Mouse (Mus musculus): ENCODE results near the gene Tmem240. TPM values are rescaled to one million over a fixed set of nuclear protein-coding genes. Genes with fewer than 3 reads are reported as not detected.
"Not testable (repeated sequence)": the region's sequence is repeated elsewhere in the genome, so short reads cannot be mapped to it uniquely, and the experiment has no call there.

Tmem240 gene
- 62.9 and 63.6 TPM in 2 replicates for polyA plus RNA-seq (2012; rRNA removed)

DNA sequence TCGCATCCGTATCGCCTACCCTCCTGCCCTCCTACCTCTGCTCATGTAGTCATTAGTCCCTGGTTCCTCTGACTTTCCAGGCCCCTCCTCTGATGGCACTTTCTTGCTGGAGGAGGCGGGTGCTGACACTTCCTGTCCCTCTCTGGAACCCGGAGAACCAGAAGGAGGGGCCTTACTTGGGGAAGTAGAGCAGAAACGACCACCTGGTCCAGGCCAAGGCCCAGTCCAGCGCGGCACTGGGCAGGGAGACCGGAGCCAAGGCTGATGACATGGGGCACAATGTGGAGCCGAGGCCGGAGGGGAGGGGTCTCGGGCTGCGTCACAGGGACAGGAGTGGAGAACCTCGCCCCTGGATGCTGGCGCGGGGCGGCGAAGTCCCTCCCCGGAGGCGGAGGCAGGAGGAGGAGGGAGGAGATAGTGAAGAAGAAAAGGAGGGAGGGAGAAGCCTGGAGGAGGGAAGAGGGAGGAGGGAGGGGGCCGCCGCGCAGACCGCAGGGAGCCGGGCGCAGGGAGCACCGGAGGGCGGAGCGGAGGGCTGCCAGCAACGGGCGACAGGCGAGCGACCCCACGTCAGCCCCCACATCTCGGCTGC, at the start of gene Tmem240:
Gene Tmem240, plus strand, starts transcription at position 451 of the 592 bp plus-strand sequence.
- peak; percentile 84 to 87 for DNase-seq (ENCODE audit: extremely low spot score in 1 of 2, low spot score in 1 of 2)

DNA sequence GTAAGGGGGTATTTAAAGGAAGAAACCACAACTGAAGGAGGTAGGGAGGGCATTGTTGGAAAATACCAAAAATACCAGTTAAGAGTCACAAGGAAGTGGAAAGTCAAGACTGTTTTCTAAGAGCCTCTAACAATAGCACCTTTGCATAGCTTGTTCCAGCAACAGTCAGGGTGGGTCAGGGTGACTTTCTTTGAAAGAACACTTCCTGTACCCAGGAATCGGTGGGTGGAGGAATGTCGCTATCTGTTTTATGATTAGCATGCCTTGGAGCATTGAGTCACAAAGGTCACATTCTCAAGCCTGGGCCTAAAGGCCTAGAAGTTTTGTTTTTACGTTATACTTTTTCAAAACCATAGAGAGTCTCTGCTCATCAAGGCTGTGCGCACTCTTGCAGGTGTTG, 46.8 kb upstream of the Tmem240 start:
- not testable (repeated sequence) for DNase-seq (ENCODE audit: extremely low spot score in 1 of 2, low spot score in 1 of 2)

DNA sequence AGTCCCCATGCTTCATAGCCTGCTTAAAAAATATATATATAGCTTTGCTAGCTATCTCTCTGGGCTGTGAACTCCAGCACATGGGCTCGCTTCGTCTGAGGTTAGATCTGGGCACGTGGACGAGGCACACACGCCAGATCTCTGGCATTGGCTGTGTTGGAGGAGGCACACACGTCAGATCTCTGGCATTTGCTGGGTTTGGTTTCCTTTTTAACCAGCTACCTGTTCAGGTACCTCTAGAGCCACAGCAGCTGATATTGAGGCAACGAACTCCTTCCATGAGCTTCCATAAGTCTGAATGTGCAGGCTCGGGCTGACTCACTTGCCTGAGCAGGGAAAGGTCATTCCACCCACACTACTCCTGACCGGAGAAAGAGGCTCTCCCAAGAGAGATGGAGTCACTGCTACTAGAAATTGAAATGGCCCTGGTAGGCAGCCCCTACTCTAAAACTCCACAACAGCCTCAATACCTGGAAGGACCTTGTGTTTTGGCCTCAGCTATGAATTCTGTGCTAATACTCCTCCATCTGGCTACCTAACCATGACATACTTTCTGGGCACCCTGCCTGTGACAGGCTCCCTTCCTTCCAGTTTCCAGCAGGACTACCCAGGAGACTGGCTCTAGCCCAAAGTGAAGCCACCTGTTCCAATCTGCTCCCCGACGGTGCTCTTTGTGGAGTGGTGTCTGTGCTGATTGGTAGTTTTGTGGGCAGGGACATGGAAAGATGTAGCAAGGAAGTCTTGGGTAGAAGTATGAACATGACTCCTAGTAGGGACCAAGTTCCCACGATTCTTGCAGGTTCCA, 43.8 kb upstream of the Tmem240 start:
- no peak for DNase-seq (ENCODE audit: extremely low spot score in 1 of 2, low spot score in 1 of 2)

DNA sequence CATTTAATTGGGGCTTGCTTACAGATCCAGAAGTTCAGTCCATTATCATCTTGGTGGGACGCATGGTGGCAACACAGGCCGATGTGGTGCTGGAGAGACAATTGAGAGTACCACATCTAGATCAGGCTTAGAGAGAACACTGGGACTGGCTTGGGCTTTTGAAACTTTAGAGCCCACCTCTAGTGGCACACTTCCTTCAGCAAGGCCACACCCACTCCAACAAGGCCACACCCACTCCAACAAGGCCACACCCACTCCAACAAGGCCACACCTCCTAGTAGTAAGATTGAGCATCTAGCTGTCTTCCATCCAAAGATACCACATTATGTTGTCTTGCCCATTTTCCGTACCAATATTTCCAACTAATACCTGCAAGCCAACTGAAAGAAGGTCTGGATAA, 42.2 kb upstream of the Tmem240 start:
- no peak for DNase-seq (ENCODE audit: extremely low spot score in 1 of 2, low spot score in 1 of 2)

DNA sequence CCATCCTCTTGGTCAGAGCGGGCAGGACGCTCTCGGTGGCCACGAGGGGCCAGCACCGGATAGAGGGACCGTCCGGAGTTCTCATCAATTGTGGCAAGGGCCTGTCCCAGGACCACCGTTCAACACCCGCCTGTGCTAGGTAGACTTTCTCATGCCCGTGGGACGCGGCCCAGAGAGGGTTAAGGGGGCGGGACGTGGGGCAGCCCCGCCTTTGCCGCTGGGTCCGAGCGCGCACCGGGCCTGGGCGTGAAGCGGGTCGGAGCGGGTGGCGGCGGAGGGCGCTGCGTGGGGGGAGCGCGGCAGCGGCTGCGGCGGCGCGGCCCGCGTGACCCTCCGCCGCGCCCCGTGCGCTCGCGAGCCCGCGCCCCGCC, 40.5 kb upstream of the Tmem240 start, which contains the start of gene Fndc10:
Gene Fndc10, plus strand, starts transcription at position 232 of the 371 bp plus-strand sequence.
- DNase-seq (ENCODE audit: extremely low spot score in 1 of 2, low spot score in 1 of 2): peak in 1 of 2 experiments; percentile 76

- peak; percentile 57 to 83 for DNase-seq (ENCODE audit: extremely low spot score in 1 of 2, low spot score in 1 of 2)
Measured at GRCm38 (mm10) chr4:155694482-155695401, 39.9 kb upstream of the Tmem240 start.

- no peak for DNase-seq (ENCODE audit: extremely low spot score in 1 of 2, low spot score in 1 of 2)
Measured at GRCm38 (mm10) chr4:155695531-155696062, 39.0 kb upstream of the Tmem240 start.

DNA sequence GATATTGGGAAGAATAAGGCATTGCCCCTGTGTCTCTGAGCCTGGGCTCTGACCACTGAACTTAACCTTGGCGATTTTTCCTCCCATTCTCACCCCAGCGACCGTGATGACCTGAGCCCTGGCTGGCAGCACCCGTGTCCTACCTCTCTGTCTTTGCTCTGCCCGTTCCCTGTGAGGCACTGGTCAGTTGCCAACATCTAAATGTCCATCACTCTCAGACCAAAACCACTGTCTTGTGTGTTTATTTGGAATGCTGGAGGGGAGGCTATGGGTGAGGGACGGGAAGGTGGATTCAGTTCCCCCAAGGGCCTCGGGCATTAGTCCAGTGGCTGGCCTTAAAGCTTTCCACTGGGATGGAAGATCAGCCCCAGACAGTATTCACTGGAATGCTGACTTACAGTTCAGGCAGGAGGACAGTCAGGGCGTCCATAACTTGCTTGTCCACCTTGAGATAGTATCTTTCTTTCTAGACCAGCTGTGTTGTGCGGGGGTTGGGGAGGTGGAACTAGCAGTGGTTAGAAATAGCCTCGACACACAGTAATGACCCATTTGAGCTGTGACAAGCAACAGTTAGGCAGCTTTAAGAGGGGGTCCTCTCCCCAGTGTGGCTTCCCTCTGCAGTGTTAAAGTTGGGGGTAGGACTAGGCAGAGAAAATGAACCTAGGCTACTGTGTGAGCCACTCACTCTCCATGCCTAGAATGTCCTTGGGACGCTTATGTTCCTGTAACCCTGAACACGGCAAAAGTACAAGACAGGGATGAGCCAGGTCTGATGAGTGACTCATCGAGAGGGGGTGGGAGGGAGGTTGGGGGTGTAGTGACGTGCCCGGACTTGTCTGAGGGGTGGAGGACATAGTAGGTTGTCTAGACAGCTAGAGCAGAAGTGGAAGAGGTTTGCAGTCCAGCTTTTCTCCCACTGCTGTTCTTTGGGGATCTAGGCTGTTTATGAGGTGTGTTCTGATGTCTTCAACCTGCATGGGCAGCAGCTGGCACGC, 38.0 kb upstream of the Tmem240 start:
- DNase-seq (ENCODE audit: extremely low spot score in 1 of 2, low spot score in 1 of 2): peak in 1 of 2 experiments; percentile 32

DNA sequence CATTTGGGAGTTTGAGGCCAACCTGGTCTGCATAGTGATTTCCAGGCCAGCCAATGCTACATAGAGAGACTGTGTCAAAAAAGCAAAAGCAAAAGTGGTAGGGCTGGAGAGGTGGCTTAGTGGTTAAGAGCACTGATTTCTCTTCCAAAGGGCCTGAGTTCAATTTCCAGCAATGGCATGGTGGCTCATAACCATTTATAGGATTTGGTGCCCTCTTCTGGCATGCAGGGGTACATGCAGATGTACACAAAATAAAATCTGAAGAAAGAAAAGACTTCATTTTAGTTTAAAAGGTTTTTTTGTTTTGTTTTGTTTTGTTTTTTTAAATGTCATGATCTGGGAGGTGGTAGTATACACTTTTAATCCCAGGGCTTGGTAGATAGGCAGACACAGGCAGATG, 34.2 kb upstream of the Tmem240 start:
- no peak for DNase-seq (ENCODE audit: extremely low spot score in 1 of 2, low spot score in 1 of 2)

GRCm38 (mm10) chr4:155703425-155703929, 31.1 kb upstream of the Tmem240 start:
- no peak for DNase-seq (ENCODE audit: extremely low spot score in 1 of 2, low spot score in 1 of 2)

GRCm38 (mm10) chr4:155704721-155705591, 29.6 kb upstream of the Tmem240 start, which contains the start of gene Ssu72:
Ssu72 (plus strand) TSS chr4:155704800.
- DNase-seq (ENCODE audit: extremely low spot score in 1 of 2, low spot score in 1 of 2): peak; percentile 86 to 94

GRCm38 (mm10) chr4:155705592-155705929, 29.0 kb upstream of the Tmem240 start:
- peak in 1 of 2 experiments; percentile 11 for DNase-seq (ENCODE audit: extremely low spot score in 1 of 2, low spot score in 1 of 2)

DNA sequence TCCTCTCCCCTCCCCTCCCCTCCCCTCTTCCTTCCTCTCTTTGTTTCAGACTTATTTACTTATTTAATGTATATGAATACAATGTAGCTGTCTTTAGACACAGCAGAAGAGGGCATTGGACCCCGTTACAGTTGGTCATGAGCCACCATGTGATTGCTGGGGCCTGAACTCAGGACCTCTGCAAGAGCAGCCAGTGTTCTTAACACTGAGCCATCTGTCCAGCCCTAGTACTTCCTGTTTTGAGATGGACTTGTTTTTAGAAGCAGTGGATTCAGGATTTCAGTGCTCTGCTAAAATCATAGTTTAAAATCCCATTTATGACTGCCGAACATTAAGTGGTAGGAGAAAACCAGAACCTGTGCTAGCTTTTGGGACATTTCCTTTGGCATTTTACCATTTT, 26.0 kb upstream of the Tmem240 start:
- DNase-seq (ENCODE audit: extremely low spot score in 1 of 2, low spot score in 1 of 2): no peak

GRCm38 (mm10) chr4:155708988-155709387, 25.6 kb upstream of the Tmem240 start:
- peak in 1 of 2 experiments; percentile 18 for DNase-seq (ENCODE audit: extremely low spot score in 1 of 2, low spot score in 1 of 2)

- no peak for DNase-seq (ENCODE audit: extremely low spot score in 1 of 2, low spot score in 1 of 2)
Measured at GRCm38 (mm10) chr4:155710521-155711252, 23.9 kb upstream of the Tmem240 start.

DNA sequence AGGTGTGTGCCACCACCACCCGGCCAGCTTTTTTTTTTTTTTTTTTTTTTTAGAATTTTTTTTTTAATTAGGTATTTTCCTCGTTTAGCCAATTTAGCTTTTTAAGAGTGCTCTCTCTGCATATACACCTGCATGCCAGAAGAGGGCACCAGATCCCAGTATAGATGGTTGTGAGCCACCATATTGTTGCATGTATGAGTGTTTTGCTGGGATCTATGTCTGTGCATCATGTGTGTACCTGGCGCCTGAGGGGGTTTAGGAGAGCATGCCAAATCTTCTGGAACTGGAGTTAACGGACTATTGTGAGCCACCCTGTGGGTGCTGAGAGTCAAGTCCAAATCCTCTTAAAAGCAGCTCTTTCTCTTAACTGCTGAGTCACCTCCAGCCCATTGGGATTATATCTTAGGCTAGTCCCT, 12.9 kb upstream of the Tmem240 start:
- peak in 1 of 2 experiments; percentile 33 for DNase-seq (ENCODE audit: extremely low spot score in 1 of 2, low spot score in 1 of 2)

DNA sequence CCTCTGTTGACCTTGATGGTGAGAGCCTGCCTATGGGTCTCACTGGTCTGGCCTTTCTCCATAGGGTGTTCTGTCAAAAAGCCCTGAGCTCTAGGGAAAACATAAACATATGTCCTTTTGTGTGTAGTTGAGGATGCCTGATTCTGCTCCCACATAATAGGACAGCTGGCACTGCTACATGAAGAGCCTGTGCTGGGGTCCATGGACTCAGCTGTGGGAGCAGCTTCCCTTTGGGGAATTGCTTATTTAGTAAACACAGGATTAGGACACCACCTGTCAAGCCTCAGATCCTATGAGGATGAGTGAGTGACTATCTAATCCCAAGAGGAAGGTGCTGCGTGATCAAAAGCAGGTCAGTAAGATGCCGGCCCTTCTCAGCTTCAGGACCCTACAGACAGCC, 6.6 kb upstream of the Tmem240 start:
- DNase-seq (ENCODE audit: extremely low spot score in 1 of 2, low spot score in 1 of 2): no peak

DNA sequence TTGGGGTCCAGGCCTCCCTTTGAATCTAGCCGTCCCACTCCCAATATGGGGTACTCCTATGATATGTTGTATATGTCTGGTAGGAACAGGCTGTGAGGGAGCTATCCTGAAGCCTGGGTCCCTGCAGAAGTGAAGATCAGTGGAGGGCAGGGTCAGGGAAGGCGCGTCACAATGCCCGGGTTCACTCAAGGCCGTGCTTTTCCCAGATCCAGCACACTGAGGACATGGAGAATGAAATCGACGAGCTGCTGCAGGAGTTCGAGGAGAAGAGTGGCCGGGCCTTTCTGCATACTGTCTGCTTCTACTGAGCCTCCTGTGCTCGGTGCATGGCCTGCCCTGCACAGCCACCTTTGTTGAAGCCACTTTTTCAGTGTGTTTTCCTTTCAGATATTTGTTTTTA, 1.3 kb upstream of the Tmem240 start:
- no peak for DNase-seq (ENCODE audit: extremely low spot score in 1 of 2, low spot score in 1 of 2)

Data from frontal cortex, adult 2 months (tissue).